Mouse (Mus musculus) liver, adult 2 months (tissue): ENCODE measurements around the gene Olfr669.

Experiments
- CTCF ChIP-seq: fragments of 200-500 bp; IDR thresholded peaks from 2 replicates; pipeline ENCODE4 v1.5.1; 2011; ENCODE audit warnings: low read depth, low read length, control low read depth
- POLR2A ChIP-seq: fragments of 200-500 bp; IDR thresholded peaks from 2 replicates; pipeline ENCODE4 v1.6.1; 2011; ENCODE audit warnings: low read length, control low read depth; ENCODE audit not compliant: insufficient read depth; ENCODE audit errors: extremely low read depth

GRCm38 (mm10) chr7:104921382-104921781 lies 12.7 kb upstream of the Olfr669 start, which contains the start of gene Olfr667:
- no peak for TF ChIP-seq CTCF
- TF ChIP-seq POLR2A = no peak
